Mouse (Mus musculus): Measurements from ENCODE around the gene Cd36.

The Cd36 gene

GRCm38 (mm10) chr5:17858399-17858798 is 30.2 kb downstream of the Cd36 start:
- in situ Hi-C loops (cut with MboI, MseI) = no loop called here

- in situ Hi-C loops (cut with MboI, MseI) = no loop called here
Measured at GRCm38 (mm10) chr5:17857871-17858270, 30.7 kb downstream of the Cd36 start.

- in situ Hi-C loops (cut with MboI, MseI) = no loop called here
Measured at GRCm38 (mm10) chr5:17857262-17857661, 31.3 kb downstream of the Cd36 start.

GRCm38 (mm10) chr5:17854127-17854923 is 34.3 kb downstream of the Cd36 start:
- in situ Hi-C loops (cut with MboI, MseI) = no loop called here

- in situ Hi-C loops (cut with MboI, MseI) = no loop called here
Measured at GRCm38 (mm10) chr5:17850582-17850981, 38.0 kb downstream of the Cd36 start.

GRCm38 (mm10) chr5:17849582-17849981 is 39.0 kb downstream of the Cd36 start:
- in situ Hi-C loops (cut with MboI, MseI) = no loop called here

- in situ Hi-C loops (cut with MboI, MseI) = no loop called here
Measured at GRCm38 (mm10) chr5:17848733-17849132, 39.9 kb downstream of the Cd36 start.

GRCm38 (mm10) chr5:17848267-17848666 is 40.3 kb downstream of the Cd36 start:
- in situ Hi-C loops (cut with MboI, MseI) = no loop called here

- in situ Hi-C loops (cut with MboI, MseI) = no loop called here
Measured at GRCm38 (mm10) chr5:17843921-17844320, 44.7 kb downstream of the Cd36 start.

- in situ Hi-C loops (cut with MboI, MseI) = no loop called here
Measured at GRCm38 (mm10) chr5:17843316-17843715, 45.3 kb downstream of the Cd36 start.

GRCm38 (mm10) chr5:17842111-17842729 is 46.4 kb downstream of the Cd36 start:
- in situ Hi-C loops (cut with MboI, MseI) = no loop called here

- in situ Hi-C loops (cut with MboI, MseI) = no loop called here
Measured at GRCm38 (mm10) chr5:17839549-17839948, 49.1 kb downstream of the Cd36 start.

- in situ Hi-C loops (cut with MboI, MseI) = no loop called here
Measured at GRCm38 (mm10) chr5:17836408-17836807, 52.2 kb downstream of the Cd36 start.

- in situ Hi-C loops (cut with MboI, MseI) = no loop called here
Measured at GRCm38 (mm10) chr5:17835302-17836097, 53.1 kb downstream of the Cd36 start.

GRCm38 (mm10) chr5:17833797-17834196 is 54.8 kb downstream of the Cd36 start:
- in situ Hi-C loops (cut with MboI, MseI) = no loop called here

- in situ Hi-C loops (cut with MboI, MseI) = no loop called here
Measured at GRCm38 (mm10) chr5:17830536-17830935, 58.1 kb downstream of the Cd36 start.

GRCm38 (mm10) chr5:17828713-17829544 is 59.7 kb downstream of the Cd36 start:
- in situ Hi-C loops (cut with MboI, MseI) = no loop called here

GRCm38 (mm10) chr5:17821395-17821794 is 67.2 kb downstream of the Cd36 start:
- in situ Hi-C loops (cut with MboI, MseI) = no loop called here

GRCm38 (mm10) chr5:17820239-17820999 is 68.2 kb downstream of the Cd36 start:
- in situ Hi-C loops (cut with MboI, MseI) = no loop called here

GRCm38 (mm10) chr5:17816170-17816569 is 72.4 kb downstream of the Cd36 start:
- in situ Hi-C loops (cut with MboI, MseI) = no loop called here

- in situ Hi-C loops (cut with MboI, MseI) = no loop called here
Measured at GRCm38 (mm10) chr5:17810336-17810735, 78.3 kb downstream of the Cd36 start.
